ENCODE assay signal across 21 mouse cellular contexts in genomic region chr16:10788866-10789265, GRCm38 (mm10). TPM values are rescaled to one million over a fixed set of nuclear protein-coding genes. Genes with fewer than 3 reads are reported as not detected.
DNase-seq lines count a peak whose midpoint lies in the region; ATAC-seq and TF ChIP-seq lines count a peak whose summit lies in the region.
"Had no signal": no experiment of that assay in that cellular context is flagged by ENCODE, and none has a peak within 500 bp of the region (broad histone marks: within the 10 kb centered on the region; RNA-seq: fewer than 3 reads in every experiment).

No protein-coding gene starts in this region.

- no peaks in the 10 kb centered on the region for H3K9me3 ChIP-seq in embryonic facial prominence, embryonic 14.5 days (ENCODE audit: control insufficient read depth, low read length)
- H3K9me3 ChIP-seq in stomach, postnatal 0 days (ENCODE audit: control insufficient read depth, low read length): no peaks in the 10 kb centered on the region
- H3K9me3 ChIP-seq: heart, embryonic 15.5 days; hindbrain, embryonic 13.5 days had no signal

- H3K9ac ChIP-seq in embryonic facial prominence, embryonic 14.5 days (ENCODE audit: low read depth, low read length): no peak overlapping the region
- no peak overlapping the region for H3K9ac ChIP-seq in stomach, postnatal 0 days (ENCODE audit: low read length)
- H3K9ac ChIP-seq: heart, embryonic 15.5 days; hindbrain, embryonic 13.5 days had no signal

- H3K27me3 ChIP-seq in embryonic facial prominence, embryonic 14.5 days (replicated peaks; ENCODE audit: control insufficient read depth, insufficient read depth, low read length): no peaks in the 10 kb centered on the region
- H3K27me3 ChIP-seq in stomach, postnatal 0 days (ENCODE audit: control insufficient read depth, insufficient read depth, low read length): no peaks in the 10 kb centered on the region
- H3K27me3 ChIP-seq: heart, embryonic 15.5 days had no signal

- H3K4me3 ChIP-seq in embryonic facial prominence, embryonic 14.5 days (ENCODE audit: low read depth, low read length): no peak overlapping the region
- no peak overlapping the region for H3K4me3 ChIP-seq in stomach, postnatal 0 days (ENCODE audit: low read depth, low read length)
- H3K4me3 ChIP-seq: heart, adult 2 months; heart, embryonic 15.5 days; hindbrain, embryonic 13.5 days had no signal

- H3K4me2 ChIP-seq in embryonic facial prominence, embryonic 14.5 days (ENCODE audit: low read depth, low read length): no peak overlapping the region
- no peak overlapping the region for H3K4me2 ChIP-seq in stomach, postnatal 0 days (replicated peaks; ENCODE audit: low read depth)
- H3K4me2 ChIP-seq: heart, embryonic 11.5 days; heart, embryonic 15.5 days; hindbrain, embryonic 13.5 days had no signal

- 65% methylated on average over 4 of the region's 4 CpGs for WGBS in embryonic facial prominence, embryonic 14.5 days
- WGBS in stomach, postnatal 0 days: 82% methylated on average over 4 of the region's 4 CpGs

- DNase-seq in thymus, postnatal 0 days (ENCODE audit: low spot score): peak; percentile 40
- DNase-seq in thymus, postnatal 4 days: no peak
- DNase-seq in embryonic facial prominence, embryonic 14.5 days (ENCODE audit: low spot score): peak; percentile 10
- peak; percentile 38 for DNase-seq in retina, embryonic 14.5 days (ENCODE audit: low spot score)
- no peak for DNase-seq in stomach, postnatal 0 days (ENCODE audit: low spot score)
- DNase-seq in frontal cortex, postnatal 36 days (ENCODE audit: low spot score in 2 of 2): no peak
- DNase-seq: adrenal gland, postnatal 10 days; cerebellum, postnatal 36 days; gastrocnemius, postnatal 14 days; heart, adult 2 months; heart, postnatal 14 days had no signal

- no peak for TF ChIP-seq EP300 in stomach, postnatal 0 days (optimal IDR thresholded peaks at IDR 0.05)

- H3K27ac ChIP-seq in embryonic facial prominence, embryonic 14.5 days (replicated peaks; ENCODE audit: low read depth, low read length): no peak overlapping the region
- H3K27ac ChIP-seq in stomach, postnatal 0 days (replicated peaks): no peak overlapping the region
- H3K27ac ChIP-seq: heart, adult 2 months; heart, embryonic 15.5 days; hindbrain, embryonic 13.5 days; hindbrain, postnatal 0 days had no signal

- TF ChIP-seq CTCF in stomach, postnatal 0 days (IDR thresholded peaks at IDR 0.05; ENCODE audit: low read depth): no peak

- no peaks in the 10 kb centered on the region for H3K36me3 ChIP-seq in embryonic facial prominence, embryonic 14.5 days (ENCODE audit: control insufficient read depth, insufficient read depth, low read length)
- H3K36me3 ChIP-seq in stomach, postnatal 0 days (ENCODE audit: control insufficient read depth, insufficient read depth, low read length): no peaks in the 10 kb centered on the region
- H3K36me3 ChIP-seq: heart, embryonic 15.5 days; hindbrain, embryonic 13.5 days had no signal

- peaks cover 4% of the 10 kb centered on the region for H3K4me1 ChIP-seq in embryonic facial prominence, embryonic 14.5 days (ENCODE audit: control insufficient read depth, insufficient read depth, low read length)
- H3K4me1 ChIP-seq in stomach, postnatal 0 days (replicated peaks; ENCODE audit: control insufficient read depth, insufficient read depth): peaks cover 4% of the 10 kb centered on the region; the same call in 1 of the 2 replicates

- no peak for ATAC-seq in embryonic facial prominence, embryonic 14.5 days (ENCODE audit: low read depth)
- no peak for ATAC-seq in stomach, postnatal 0 days (ENCODE audit: low FRiP score, low TSS enrichment)
- ATAC-seq: forebrain, embryonic 16.5 days; hindbrain, postnatal 0 days; intestine, embryonic 16.5 days had no signal

RNA-seq across cellular contexts. Expression of gene Tnp2, which starts 0.4 kb away (rescaled TPM):
- polyA plus RNA-seq in thymus, postnatal 0 days (2015; fragmentation: Nextera tagmentation; extraction: Ambion mirVana): 3.7 and 4.5 TPM in 2 replicates
- not detected in 2 replicates for polyA plus RNA-seq in embryonic facial prominence, embryonic 14.5 days (2014; fragmentation: Nextera tagmentation; extraction: Ambion mirVana)
- polyA plus RNA-seq in stomach, postnatal 0 days (2015; fragmentation: Nextera tagmentation; extraction: Ambion mirVana): not detected in 2 replicates
- polyA plus RNA-seq: brain, embryonic 14.5 days; forebrain, embryonic 11.5 days; forebrain, embryonic 16.5 days; frontal cortex, adult 2 months; G1E; heart, embryonic 11.5 days; heart, embryonic 15.5 days; hindbrain, embryonic 13.5 days; hindbrain, postnatal 0 days; intestine, embryonic 16.5 days had no signal

RNA-seq across cellular contexts. Expression of gene Prm3, which starts 1.8 kb away (rescaled TPM):
- not detected in 2 replicates for polyA plus RNA-seq in thymus, postnatal 0 days (2015; fragmentation: Nextera tagmentation; extraction: Ambion mirVana)
- polyA plus RNA-seq in embryonic facial prominence, embryonic 14.5 days (2014; fragmentation: Nextera tagmentation; extraction: Ambion mirVana): not detected in 2 replicates
- polyA plus RNA-seq in stomach, postnatal 0 days (2015; fragmentation: Nextera tagmentation; extraction: Ambion mirVana): not detected in 2 replicates
- polyA plus RNA-seq: brain, embryonic 14.5 days; forebrain, embryonic 11.5 days; forebrain, embryonic 16.5 days; frontal cortex, adult 2 months; G1E; heart, embryonic 11.5 days; heart, embryonic 15.5 days; hindbrain, embryonic 13.5 days; hindbrain, postnatal 0 days; intestine, embryonic 16.5 days had no signal

RNA-seq across cellular contexts. Expression of gene Socs1, which starts 3.5 kb away (rescaled TPM):
- 146 and 184 TPM in 2 replicates for polyA plus RNA-seq in thymus, postnatal 0 days (2015; fragmentation: Nextera tagmentation; extraction: Ambion mirVana)
- 10.8 and 11.4 TPM in 2 replicates for polyA plus RNA-seq in embryonic facial prominence, embryonic 14.5 days (2014; fragmentation: Nextera tagmentation; extraction: Ambion mirVana)
- 7.3 and 8.4 TPM in 2 replicates for polyA plus RNA-seq in stomach, postnatal 0 days (2015; fragmentation: Nextera tagmentation; extraction: Ambion mirVana)

RNA-seq across cellular contexts. Expression of gene Prm2, which starts 7.1 kb away (rescaled TPM):
- polyA plus RNA-seq in thymus, postnatal 0 days (2015; fragmentation: Nextera tagmentation; extraction: Ambion mirVana): not detected in 2 replicates
- not detected in 2 replicates for polyA plus RNA-seq in embryonic facial prominence, embryonic 14.5 days (2014; fragmentation: Nextera tagmentation; extraction: Ambion mirVana)
- polyA plus RNA-seq in stomach, postnatal 0 days (2015; fragmentation: Nextera tagmentation; extraction: Ambion mirVana): not detected in 2 replicates
- polyA plus RNA-seq: brain, embryonic 14.5 days; forebrain, embryonic 11.5 days; forebrain, embryonic 16.5 days; frontal cortex, adult 2 months; G1E; heart, embryonic 11.5 days; heart, embryonic 15.5 days; hindbrain, embryonic 13.5 days; hindbrain, postnatal 0 days; intestine, embryonic 16.5 days had no signal

RNA-seq across cellular contexts. Expression of gene Prm1, which starts 16.8 kb away (rescaled TPM):
- 1.4 and 2.1 TPM in 2 replicates for polyA plus RNA-seq in thymus, postnatal 0 days (2015; fragmentation: Nextera tagmentation; extraction: Ambion mirVana)
- not detected in 2 replicates for polyA plus RNA-seq in embryonic facial prominence, embryonic 14.5 days (2014; fragmentation: Nextera tagmentation; extraction: Ambion mirVana)
- 0.23 TPM in 1 of 2 replicates, not detected in the other for polyA plus RNA-seq in stomach, postnatal 0 days (2015; fragmentation: Nextera tagmentation; extraction: Ambion mirVana)
- polyA plus RNA-seq: brain, embryonic 14.5 days; forebrain, embryonic 11.5 days; forebrain, embryonic 16.5 days; frontal cortex, adult 2 months; G1E; heart, embryonic 11.5 days; hindbrain, embryonic 13.5 days; intestine, embryonic 16.5 days had no signal

Comparison
In these comparisons a context has a peak if more than half of its experiments do, and no peak if none do; other contexts are left out.
1. DNase-seq: peak in thymus, postnatal 0 days (single experiment), embryonic facial prominence, embryonic 14.5 days (single experiment) and retina, embryonic 14.5 days (single experiment); none in thymus, postnatal 4 days (single experiment), stomach, postnatal 0 days (single experiment) and frontal cortex, postnatal 36 days (0 of 2).
2. RNA of gene Socs1, which starts 3.5 kb away (polyA plus RNA-seq): 146 to 184 TPM in thymus, postnatal 0 days; 10.8 to 11.4 TPM in embryonic facial prominence, embryonic 14.5 days and 7.3 to 8.4 TPM in stomach, postnatal 0 days; every median in the first group is over 10 times any median in the second.